Mouse (Mus musculus) intestine, embryonic 14.5 days (tissue): ENCODE results near the gene Retn. TPM values are rescaled to one million over a fixed set of nuclear protein-coding genes. Genes with fewer than 3 reads are reported as not detected.

Source experiments
- polyA plus RNA-seq: library from polyadenylated mRNA; unstranded; fragments of >200 nt; fragmentation: Nextera tagmentation; extraction: Ambion mirVana; gene quantifications from 2 replicates; pipeline ENCODE4 v1.2.1, GENCODE M21; 2014

Retn gene
- polyA plus RNA-seq, 1 experiment from 2014 or later: 0.22 TPM

Other genes starting within 250 kb of the Retn start
- gene Pex11g, start 188.1 kb upstream of the Retn start, polyA plus RNA-seq: 4.2 and 5.1 TPM in 2 replicates
- 0.12 TPM in 1 of 2 replicates, not detected in the other for gene Tex45, start 184.9 kb upstream of the Retn start, polyA plus RNA-seq
- 20.6 and 22.7 TPM in 2 replicates for gene Zfp358, start 162.6 kb upstream of the Retn start, polyA plus RNA-seq
- 37.3 and 41.8 TPM in 2 replicates for gene Mcoln1, start 155.3 kb upstream of the Retn start, polyA plus RNA-seq
- 25.7 and 26.7 TPM in 2 replicates for gene Pnpla6, start 140.4 kb upstream of the Retn start, polyA plus RNA-seq
- gene C330021F23Rik, start 87.8 kb upstream of the Retn start, polyA plus RNA-seq: 3.8 and 4.5 TPM in 2 replicates
- gene Camsap3, start 68.5 kb upstream of the Retn start, polyA plus RNA-seq: 19.7 and 21.5 TPM in 2 replicates
- 56.4 and 61.5 TPM in 2 replicates for gene Xab2, start 34.5 kb upstream of the Retn start, polyA plus RNA-seq
- gene Pet100, start 34.2 kb upstream of the Retn start, polyA plus RNA-seq: 95.1 and 95.4 TPM in 2 replicates
- 0.12 TPM in 1 of 2 replicates, not detected in the other for gene Pcp2, start 30.2 kb upstream of the Retn start, polyA plus RNA-seq
- gene Stxbp2, start 24.8 kb upstream of the Retn start, polyA plus RNA-seq: 85.9 and 106 TPM in 2 replicates
- gene Mcemp1, start 10.0 kb downstream of the Retn start, polyA plus RNA-seq: 0.12 and 0.47 TPM in 2 replicates
- gene Fcor, start 16.6 kb downstream of the Retn start, polyA plus RNA-seq: 16.7 and 16.8 TPM in 2 replicates
- gene Trappc5, start 20.5 kb downstream of the Retn start, polyA plus RNA-seq: 34.0 TPM in 2 replicates
- 0.08 and 0.11 TPM in 2 replicates for gene Fcer2a, start 38.4 kb downstream of the Retn start, polyA plus RNA-seq
- not detected in 2 replicates for gene Clec4g, start 64.9 kb downstream of the Retn start, polyA plus RNA-seq
- gene Cd209a, start 93.2 kb downstream of the Retn start, polyA plus RNA-seq: not detected in 2 replicates
- not detected in 2 replicates for gene Cd209e, start 198.5 kb downstream of the Retn start, polyA plus RNA-seq
- not detected in 2 replicates for gene Cd209d, start 222.8 kb downstream of the Retn start, polyA plus RNA-seq